Mouse (Mus musculus) E14TG2a.4 (cell line): ENCODE data around the gene Pakap.

Experiments used
- H3K27me3 ChIP-seq: 2 replicates; pipeline ENCODE4 v1.6.1; 2014; ENCODE audit warnings: low read length, control low read depth; ENCODE audit not compliant: insufficient read depth
- H3K36me3 ChIP-seq: 2 replicates; pipeline ENCODE4 v1.6.1; 2014; ENCODE audit warnings: low read length, control low read depth; ENCODE audit not compliant: insufficient read depth
- H3K4me1 ChIP-seq: replicated peaks from 2 replicates; pipeline ENCODE4 v1.6.1; 2014; ENCODE audit warnings: low read depth, low read length, control low read depth
- H3K4me3 ChIP-seq: replicated peaks from 2 replicates; pipeline ENCODE4 v1.5.1; 2014; ENCODE audit warnings: mild to moderate bottlenecking, low read length
- H3K9me3 ChIP-seq: 2 replicates; pipeline ENCODE4 v1.6.1; 2014; ENCODE audit warnings: low read length, control low read depth
- CTCF ChIP-seq: conservative IDR thresholded peaks from 2 replicates; pipeline ENCODE4 v1.5.1; 2014; ENCODE audit warnings: low read length
- NANOG ChIP-seq: IDR thresholded peaks from 2 replicates; pipeline ENCODE4 v1.6.1; 2014; ENCODE audit warnings: borderline replicate concordance, low read length, mixed read lengths
- POU5F1 ChIP-seq: IDR thresholded peaks from 2 replicates; pipeline ENCODE4 v1.6.1; 2014; ENCODE audit warnings: low read length, borderline replicate concordance

Pakap gene

GRCm38 (mm10) chr4:57730801-57731598 is 163.0 kb downstream of the Pakap start:
- no peaks in the 10 kb centered on the region for H3K36me3 ChIP-seq
- H3K4me3 ChIP-seq: no peak overlapping the region
- H3K9me3 ChIP-seq: no peaks in the 10 kb centered on the region
- TF ChIP-seq NANOG (no peak), POU5F1 (no peak), CTCF (no peak)
- no peaks in the 10 kb centered on the region for H3K4me1 ChIP-seq
- H3K27me3 ChIP-seq: no peaks in the 10 kb centered on the region

- no peak overlapping the region for H3K4me3 ChIP-seq
- no peaks in the 10 kb centered on the region for H3K4me1 ChIP-seq
- H3K36me3 ChIP-seq: no peaks in the 10 kb centered on the region
- H3K27me3 ChIP-seq: peaks cover 3% of the 10 kb centered on the region; the same call in 1 of the 2 replicates
- no peaks in the 10 kb centered on the region for H3K9me3 ChIP-seq
- no peak for TF ChIP-seq CTCF
- TF ChIP-seq POU5F1: no peak
- TF ChIP-seq NANOG: no peak
Observed at GRCm38 (mm10) chr4:57732351-57732750, 164.4 kb downstream of the Pakap start.

- Histone ChIP-seq H3K36me3 (no peaks in the 10 kb centered on the region), H3K4me1 (no peaks in the 10 kb centered on the region), H3K9me3 (no peaks in the 10 kb centered on the region), H3K4me3 (no peak overlapping the region), H3K27me3 (peaks cover 3% of the 10 kb centered on the region; the same call in 1 of the 2 replicates)
- no peak for TF ChIP-seq CTCF
- no peak for TF ChIP-seq NANOG
- TF ChIP-seq POU5F1: no peak
Observed at GRCm38 (mm10) chr4:57733445-57733844, 165.5 kb downstream of the Pakap start.

- TF ChIP-seq CTCF (no peak), NANOG (no peak), POU5F1 (no peak)
- Histone ChIP-seq H3K36me3 (no peaks in the 10 kb centered on the region), H3K4me3 (no peak overlapping the region), H3K4me1 (peaks cover 1% of the 10 kb centered on the region), H3K9me3 (no peaks in the 10 kb centered on the region), H3K27me3 (peaks cover 3% of the 10 kb centered on the region; the same call in 1 of the 2 replicates)
Observed at GRCm38 (mm10) chr4:57735426-57735825, 167.4 kb downstream of the Pakap start.

- H3K4me1 ChIP-seq: peaks cover 22% of the 10 kb centered on the region
- TF ChIP-seq NANOG (no peak), CTCF (no peak), POU5F1 (no peak)
- H3K9me3 ChIP-seq: no peaks in the 10 kb centered on the region
- peaks cover 10% of the 10 kb centered on the region; the same call in 1 of the 2 replicates for H3K27me3 ChIP-seq
- no peaks in the 10 kb centered on the region for H3K36me3 ChIP-seq
- no peak overlapping the region for H3K4me3 ChIP-seq
Observed at GRCm38 (mm10) chr4:57738856-57739552, 171.0 kb downstream of the Pakap start.

GRCm38 (mm10) chr4:57743325-57743929 is 175.4 kb downstream of the Pakap start:
- Histone ChIP-seq H3K36me3 (no peaks in the 10 kb centered on the region), H3K4me1 (peaks cover 22% of the 10 kb centered on the region), H3K27me3 (peaks cover 6% of the 10 kb centered on the region; the same call in 1 of the 2 replicates), H3K4me3 (no peak overlapping the region), H3K9me3 (0 out of 2 replicates have a peak, but pooled peaks cover 6% of the 10 kb centered on the region)
- TF ChIP-seq POU5F1 (no peak), CTCF (no peak), NANOG (no peak)

GRCm38 (mm10) chr4:57750651-57751050 is 182.7 kb downstream of the Pakap start:
- Histone ChIP-seq H3K36me3 (no peaks in the 10 kb centered on the region), H3K27me3 (no peaks in the 10 kb centered on the region), H3K4me3 (no peak overlapping the region), H3K9me3 (0 out of 2 replicates have a peak, but pooled peaks cover 3% of the 10 kb centered on the region), H3K4me1 (peaks cover 22% of the 10 kb centered on the region)
- no peak for TF ChIP-seq POU5F1
- no peak for TF ChIP-seq CTCF
- TF ChIP-seq NANOG: no peak

GRCm38 (mm10) chr4:57751054-57751453 is 183.1 kb downstream of the Pakap start:
- peaks cover 22% of the 10 kb centered on the region for H3K4me1 ChIP-seq
- H3K9me3 ChIP-seq: no peaks in the 10 kb centered on the region
- no peak for TF ChIP-seq POU5F1
- TF ChIP-seq CTCF: no peak
- TF ChIP-seq NANOG: no peak
- H3K36me3 ChIP-seq: no peaks in the 10 kb centered on the region
- no peak overlapping the region for H3K4me3 ChIP-seq
- no peaks in the 10 kb centered on the region for H3K27me3 ChIP-seq
